ENCODE assay signal across 18 mouse cellular contexts in the genomic region with DNA sequence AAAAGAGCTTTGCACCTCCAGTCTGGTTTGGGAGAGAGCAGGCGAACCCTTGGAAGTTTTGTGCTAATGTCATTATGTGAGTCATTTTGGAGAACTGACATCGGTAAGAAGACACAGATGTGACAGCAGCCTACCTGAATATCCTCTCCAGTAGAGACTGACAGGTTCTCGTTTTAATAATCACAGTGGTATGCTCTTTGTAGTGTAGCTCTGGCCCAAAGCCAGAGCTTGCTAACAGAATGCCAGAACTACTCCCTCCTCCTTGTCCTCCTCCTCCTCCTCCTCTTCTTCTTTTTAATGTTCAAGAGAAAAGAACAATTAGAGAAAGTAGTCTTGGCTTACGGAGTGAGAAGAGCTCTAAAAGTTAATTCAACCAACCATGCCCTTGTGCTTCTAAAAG. TPM values are rescaled to one million over a fixed set of nuclear protein-coding genes. Genes with fewer than 3 reads are reported as not detected.
DNase-seq lines count a peak whose midpoint lies in the region; ATAC-seq lines count a peak whose summit lies in the region.
"Had no signal": no experiment of that assay in that cellular context is flagged by ENCODE, and none has a peak within 500 bp of the region (broad histone marks: within the 10 kb centered on the region; RNA-seq: fewer than 3 reads in every experiment).

No protein-coding gene starts in this region.

- H3K4me1 ChIP-seq in heart, embryonic 13.5 days, result peaks cover 28% of the 10 kb centered on the region
- peaks cover 18% of the 10 kb centered on the region for H3K4me1 ChIP-seq in limb, embryonic 12.5 days (replicated peaks)
- peaks cover 32% of the 10 kb centered on the region for H3K4me1 ChIP-seq in limb, embryonic 10.5 days
- H3K4me1 ChIP-seq in embryonic facial prominence, embryonic 15.5 days, result peaks cover 32% of the 10 kb centered on the region
- peaks cover 17% of the 10 kb centered on the region for H3K4me1 ChIP-seq in limb, embryonic 15.5 days

- H3K4me3 ChIP-seq in heart, embryonic 13.5 days, result no peak overlapping the region
- H3K4me3 ChIP-seq in limb, embryonic 12.5 days (replicated peaks), result no peak overlapping the region
- no peak overlapping the region for H3K4me3 ChIP-seq in limb, embryonic 10.5 days
- no peak overlapping the region for H3K4me3 ChIP-seq in embryonic facial prominence, embryonic 15.5 days (replicated peaks)
- H3K4me3 ChIP-seq in limb, embryonic 15.5 days, result no peak overlapping the region
- H3K4me3 ChIP-seq: heart, embryonic 12.5 days; hindbrain, embryonic 13.5 days; left cerebral cortex, adult 2 months; midbrain, embryonic 10.5 days; stomach, embryonic 15.5 days had no signal

- H3K4me2 ChIP-seq in heart, embryonic 13.5 days, result no peak overlapping the region
- no peak overlapping the region for H3K4me2 ChIP-seq in limb, embryonic 12.5 days
- H3K4me2 ChIP-seq in embryonic facial prominence, embryonic 15.5 days (replicated peaks), result peak overlapping the region; percentile 44
- H3K4me2 ChIP-seq in limb, embryonic 15.5 days, result no peak overlapping the region
- H3K4me2 ChIP-seq: heart, embryonic 12.5 days had no signal

- no peak for DNase-seq in heart, postnatal 25 days (ENCODE audit: low spot score)
- no peak for DNase-seq in limb, embryonic 10.5 days (ENCODE audit: low spot score)
- DNase-seq in natural killer cell, adult 2 months (ENCODE audit: low spot score in 2 of 2), result no peak
- DNase-seq in gastrocnemius, postnatal 4 days (ENCODE audit: low spot score in 2 of 2), result no peak
- DNase-seq: adrenal gland, postnatal 14 days; cerebellum, adult 8-10 months; gastrocnemius, postnatal 14 days; kidney, postnatal 25 days; lung, postnatal 4 days had no signal

- no peaks in the 10 kb centered on the region for H3K36me3 ChIP-seq in heart, embryonic 13.5 days
- no peaks in the 10 kb centered on the region for H3K36me3 ChIP-seq in limb, embryonic 12.5 days
- H3K36me3 ChIP-seq in limb, embryonic 10.5 days, result no peaks in the 10 kb centered on the region
- no peaks in the 10 kb centered on the region for H3K36me3 ChIP-seq in embryonic facial prominence, embryonic 15.5 days
- H3K36me3 ChIP-seq in limb, embryonic 15.5 days, result no peaks in the 10 kb centered on the region
- H3K36me3 ChIP-seq: heart, embryonic 12.5 days; hindbrain, embryonic 13.5 days; midbrain, embryonic 10.5 days; stomach, embryonic 15.5 days had no signal

- no peak for ATAC-seq in heart, embryonic 13.5 days (ENCODE audit: extremely low read depth, insufficient number of reproducible peaks, low FRiP score, low TSS enrichment)
- no peak for ATAC-seq in limb, embryonic 12.5 days (ENCODE audit: insufficient number of reproducible peaks, insufficient read depth, low FRiP score, low TSS enrichment, low read depth)
- no peak for ATAC-seq in embryonic facial prominence, embryonic 15.5 days (ENCODE audit: insufficient number of reproducible peaks, low FRiP score, low TSS enrichment, low read depth)
- no peak for ATAC-seq in limb, embryonic 15.5 days (ENCODE audit: insufficient number of reproducible peaks, low FRiP score, low TSS enrichment, low read depth)

- no peaks in the 10 kb centered on the region for H3K27me3 ChIP-seq in heart, embryonic 13.5 days (replicated peaks)
- no peaks in the 10 kb centered on the region for H3K27me3 ChIP-seq in limb, embryonic 12.5 days
- H3K27me3 ChIP-seq in limb, embryonic 10.5 days (ENCODE audit: low read depth, poor library complexity, severe bottlenecking), result no peaks in the 10 kb centered on the region
- H3K27me3 ChIP-seq in embryonic facial prominence, embryonic 15.5 days, result no peaks in the 10 kb centered on the region
- H3K27me3 ChIP-seq in limb, embryonic 15.5 days, result no peaks in the 10 kb centered on the region
- H3K27me3 ChIP-seq: heart, embryonic 12.5 days; hindbrain, embryonic 13.5 days; stomach, embryonic 15.5 days had no signal

- WGBS in heart, embryonic 13.5 days, result 55% methylated on average over 4 of the region's 4 CpGs
- 68% methylated on average over 4 of the region's 4 CpGs for WGBS in limb, embryonic 12.5 days
- WGBS in limb, embryonic 10.5 days, result 83% methylated on average over 4 of the region's 4 CpGs
- 35% methylated on average over 4 of the region's 4 CpGs for WGBS in embryonic facial prominence, embryonic 15.5 days
- 40% methylated on average over 4 of the region's 4 CpGs for WGBS in limb, embryonic 15.5 days

- peak overlapping the region; percentile 67 for H3K27ac ChIP-seq in heart, embryonic 13.5 days (replicated peaks)
- 0 out of 2 replicates have a peak overlapping the region, but pooled peaks have one; percentile 20 for H3K27ac ChIP-seq in limb, embryonic 12.5 days
- H3K27ac ChIP-seq in limb, embryonic 10.5 days, result no peak overlapping the region
- peak overlapping the region; percentile 78 for H3K27ac ChIP-seq in embryonic facial prominence, embryonic 15.5 days (replicated peaks)
- peak overlapping the region; percentile 51 for H3K27ac ChIP-seq in limb, embryonic 15.5 days
- H3K27ac ChIP-seq: left cerebral cortex, adult 2 months had no signal

- intact Hi-C loops in heart, postnatal 25 days (cut with DNase I), result no loop called here

- H3K9ac ChIP-seq in heart, embryonic 13.5 days, result no peak overlapping the region
- H3K9ac ChIP-seq in limb, embryonic 12.5 days (replicated peaks), result no peak overlapping the region
- H3K9ac ChIP-seq in embryonic facial prominence, embryonic 15.5 days, result no peak overlapping the region
- H3K9ac ChIP-seq in limb, embryonic 15.5 days, result no peak overlapping the region
- H3K9ac ChIP-seq: heart, embryonic 12.5 days; hindbrain, embryonic 13.5 days; stomach, embryonic 15.5 days had no signal

- H3K9me3 ChIP-seq in heart, embryonic 13.5 days, result no peaks in the 10 kb centered on the region
- H3K9me3 ChIP-seq in limb, embryonic 12.5 days, result no peaks in the 10 kb centered on the region
- no peaks in the 10 kb centered on the region for H3K9me3 ChIP-seq in limb, embryonic 10.5 days (replicated peaks)
- no peaks in the 10 kb centered on the region for H3K9me3 ChIP-seq in embryonic facial prominence, embryonic 15.5 days (replicated peaks)
- no peaks in the 10 kb centered on the region for H3K9me3 ChIP-seq in limb, embryonic 15.5 days
- H3K9me3 ChIP-seq: heart, embryonic 12.5 days; hindbrain, embryonic 13.5 days; midbrain, embryonic 10.5 days; stomach, embryonic 15.5 days had no signal

RNA-seq across cellular contexts. Expression of a gene that starts 31.6 kb away (rescaled TPM):
- 43.9 and 44.8 TPM in 2 replicates for polyA plus RNA-seq in heart, embryonic 13.5 days (2015; fragmentation: Nextera tagmentation; extraction: Ambion mirVana)
- 100 to 1,000 TPM; 271 to 291 TPM for total RNA-seq in heart, postnatal 25 days (2021)
- 9.7 and 10.9 TPM in 2 replicates for polyA plus RNA-seq in limb, embryonic 12.5 days (2016; fragmentation: Nextera tagmentation; extraction: Ambion mirVana)
- polyA plus RNA-seq in limb, embryonic 10.5 days (2016; fragmentation: Nextera tagmentation; extraction: Ambion mirVana), result 9.9 and 10.4 TPM in 2 replicates
- 21.0 and 23.9 TPM in 2 replicates for polyA plus RNA-seq in embryonic facial prominence, embryonic 15.5 days (2015; fragmentation: Nextera tagmentation; extraction: Ambion mirVana)
- polyA plus RNA-seq in limb, embryonic 15.5 days (2015; fragmentation: Nextera tagmentation; extraction: Ambion mirVana), result 21.4 and 21.8 TPM in 2 replicates
- 100 to 1,000 TPM; 202 to 229 TPM for total RNA-seq in gastrocnemius, postnatal 4 days (2021)
